Mouse (Mus musculus) brain, embryonic 14.5 days (tissue): ENCODE measurements around the gene Mageb18.

ENCODE experiments used
- CTCF ChIP-seq: fragments of 200-500 bp; IDR thresholded peaks from 2 replicates; pipeline ENCODE4 v1.5.1; 2012; ENCODE audit warnings: inconsistent platforms, mild to moderate bottlenecking, moderate library complexity, borderline replicate concordance; ENCODE audit not compliant: insufficient read depth, insufficient read length; ENCODE audit errors: extremely low read depth
- POLR2A ChIP-seq: fragments of 200-500 bp; IDR thresholded peaks from 2 replicates; pipeline ENCODE4 v1.6.1; 2012; ENCODE audit warnings: mild to moderate bottlenecking, inconsistent platforms, borderline replicate concordance; ENCODE audit not compliant: poor library complexity, insufficient read depth, insufficient read length, severe bottlenecking; ENCODE audit errors: extremely low read depth

GRCm38 (mm10) chrX:92460496-92460895 lies 138.9 kb downstream of the Mageb18 start:
- TF ChIP-seq POLR2A (no peak), CTCF (peak; percentile 4; the same call in 1 of the 2 replicates)
